Mouse (Mus musculus): Measurements from ENCODE around the gene Gatd1.

GRCm38 (mm10) chr7:141413331-141413730, 605 bp downstream of the Gatd1 start:
- TF ChIP-seq POLR2A (IDR thresholded peaks at IDR 0.05; ENCODE audit: control insufficient read depth, low read depth, low read length) (no peak), CTCF (IDR thresholded peaks at IDR 0.05; ENCODE audit: control insufficient read depth, insufficient read depth, insufficient replicate concordance, low read depth, low read length) (no peak)
